ENCODE assay signal across 9 mouse cellular contexts in genomic region chrX:96712907-96713774, GRCm38 (mm10). TPM values are rescaled to one million over a fixed set of nuclear protein-coding genes. Genes with fewer than 3 reads are reported as not detected.
A peak's percentile ranks its signal among the peaks of the same experiment; 100 is the strongest.
DNase-seq lines count a peak whose midpoint lies in the region; ATAC-seq lines count a peak whose summit lies in the region.
"Had no signal": no experiment of that assay in that cellular context is flagged by ENCODE, and none has a peak within 500 bp of the region (broad histone marks: within the 10 kb centered on the region; RNA-seq: fewer than 3 reads in every experiment).

Gene Gpr165, plus strand, starts transcription at chrX:96713441.

- 0 out of 2 replicates have a peak within 1 kb of the TSS, but pooled peaks have one; percentile 25 for H3K27ac ChIP-seq in midbrain, embryonic 12.5 days (replicated peaks)
- H3K27ac ChIP-seq in stomach, embryonic 14.5 days (ENCODE audit: low read length), result no peak within 1 kb of the TSS

- H3K36me3 ChIP-seq in midbrain, embryonic 12.5 days, result no peaks in the 10 kb centered on the region
- H3K36me3 ChIP-seq in stomach, embryonic 14.5 days (ENCODE audit: control insufficient read depth, insufficient read depth, low read length), result no peaks in the 10 kb centered on the region

- H3K4me1 ChIP-seq in midbrain, embryonic 12.5 days, result no peaks in the 10 kb centered on the region
- no peaks in the 10 kb centered on the region for H3K4me1 ChIP-seq in stomach, embryonic 14.5 days (ENCODE audit: control insufficient read depth, insufficient read depth, low read length)

- H3K4me3 ChIP-seq in midbrain, embryonic 12.5 days, result peak within 1 kb of the TSS; percentile 36
- peak within 1 kb of the TSS; percentile 15 for H3K4me3 ChIP-seq in stomach, embryonic 14.5 days (ENCODE audit: low read depth, low read length)

- H3K27me3 ChIP-seq in midbrain, embryonic 12.5 days, result no peaks in the 10 kb centered on the region
- H3K27me3 ChIP-seq in stomach, embryonic 14.5 days (ENCODE audit: control insufficient read depth, insufficient read depth, low read length), result no peaks in the 10 kb centered on the region

- 30% methylated on average over 16 of the region's 16 CpGs for WGBS in midbrain, embryonic 12.5 days
- WGBS in stomach, embryonic 14.5 days, result 27% methylated on average over 16 of the region's 16 CpGs

- H3K9me3 ChIP-seq in midbrain, embryonic 12.5 days, result no peaks in the 10 kb centered on the region
- H3K9me3 ChIP-seq in stomach, embryonic 14.5 days (ENCODE audit: control insufficient read depth, low read depth, low read length), result no peaks in the 10 kb centered on the region

- ATAC-seq in midbrain, embryonic 12.5 days (ENCODE audit: low FRiP score, low read depth), result peak; percentile 100
- peak; percentile 90 for ATAC-seq in stomach, embryonic 14.5 days (ENCODE audit: insufficient number of reproducible peaks, insufficient read depth, low FRiP score, low read depth)
- ATAC-seq in activated CD4-positive, CD25-positive, alpha-beta regulatory T cell, adult 4 months, result no peak

- H3K9ac ChIP-seq in midbrain, embryonic 12.5 days (replicated peaks), result peak within 1 kb of the TSS; percentile 41
- H3K9ac ChIP-seq in stomach, embryonic 14.5 days (replicated peaks; ENCODE audit: low read depth, low read length), result no peak within 1 kb of the TSS

- peak within 1 kb of the TSS; percentile 49 for H3K4me2 ChIP-seq in midbrain, embryonic 12.5 days (replicated peaks)
- H3K4me2 ChIP-seq in stomach, embryonic 14.5 days (replicated peaks; ENCODE audit: low read depth, low read length), result peak within 1 kb of the TSS; percentile 34

- DNase-seq in adrenal gland, adult 8-10 months, result peak; percentile 21
- peak; percentile 73 to 77 for DNase-seq in cerebellum, postnatal 10 days
- DNase-seq in frontal cortex, adult 2 months (ENCODE audit: extremely low spot score in 1 of 2, low spot score in 1 of 2), result peak; percentile 34 to 76
- peak; percentile 38 for DNase-seq in heart, postnatal 4 days
- DNase-seq in left cerebral cortex, adult 11 months (ENCODE audit: low spot score), result peak; percentile 49

RNA-seq across cellular contexts. Expression of gene Gpr165, which starts in this region (rescaled TPM):
- 1 to 10 TPM in 2 of 4 experiments, under 1 TPM in 2; 0.49 to 1.8 (median 1.1) TPM for total RNA-seq in adrenal gland, adult 8-10 months (2022)
- polyA plus RNA-seq in frontal cortex, adult 2 months (2012; rRNA removed), result 4.6 and 4.7 TPM in 2 replicates
- under 1 TPM in 1 of 2 experiments, not detected in 1; 0.07 TPM for total RNA-seq in heart, postnatal 4 days (2021)
- 3.4 and 3.8 TPM in 2 replicates for polyA plus RNA-seq in midbrain, embryonic 12.5 days (2016; fragmentation: Nextera tagmentation; extraction: Ambion mirVana)
- 0.48 and 0.64 TPM in 2 replicates for polyA plus RNA-seq in stomach, embryonic 14.5 days (2014; fragmentation: Nextera tagmentation; extraction: Ambion mirVana)
- under 1 TPM in 1 of 2 experiments, not detected in 1; 0.11 TPM for polyA plus RNA-seq in activated CD4-positive, CD25-positive, alpha-beta regulatory T cell, adult 4 months (2017; shearing (Covaris generic))
- total RNA-seq: neutrophil, adult 5-6 weeks had no signal

Comparison
In these comparisons a context has a peak if more than half of its experiments do, and no peak if none do; other contexts are left out.
1. Peak in DNase-seq in heart, postnatal 4 days; RNA of the gene not detected or under 1 TPM.
2. Peak in ATAC-seq, H3K4me3 ChIP-seq and H3K4me2 ChIP-seq in stomach, embryonic 14.5 days; RNA of the gene not detected or under 1 TPM.
3. DNase-seq: peak in every context shown above with its lines; median percentile 75 in cerebellum, postnatal 10 days; 55 in frontal cortex, adult 2 months; 49 in left cerebral cortex, adult 11 months; 38 in heart, postnatal 4 days; 21 in adrenal gland, adult 8-10 months.